Mouse (Mus musculus) ES-E14 (cell line): Measurements from ENCODE around the gene Ubqln2.

Experiments
- HCFC1 ChIP-seq: IDR thresholded peaks from 2 replicates; pipeline ENCODE4 v1.6.1; 2012; ENCODE audit warnings: low read length, inconsistent platforms, borderline replicate concordance; ENCODE audit not compliant: insufficient read depth
- MAFK ChIP-seq: IDR thresholded peaks from 2 replicates; pipeline ENCODE4 v1.6.1; 2014; ENCODE audit warnings: mild to moderate bottlenecking, low read depth, low read length, inconsistent platforms; ENCODE audit not compliant: insufficient read depth
- ZC3H11A ChIP-seq: IDR thresholded peaks from 2 replicates; pipeline ENCODE4 v1.6.1; 2012; ENCODE audit warnings: low read depth, mild to moderate bottlenecking, inconsistent platforms, low read length, borderline replicate concordance
- ZNF384 ChIP-seq: IDR thresholded peaks from 2 replicates; pipeline ENCODE4 v1.6.1; 2012; ENCODE audit warnings: low read depth, low read length, inconsistent platforms

- no peak for TF ChIP-seq ZC3H11A
- no peak for TF ChIP-seq ZNF384
- no peak for TF ChIP-seq MAFK
- no peak for TF ChIP-seq HCFC1
These were observed 5.7 kb upstream of the Ubqln2 start for GRCm38 (mm10) chrX:153492326-153492725.
